Mouse (Mus musculus) midbrain, embryonic 14.5 days (tissue): ENCODE measurements at regions not wholly inside any gene's neighbourhood (a gene's known extent, or its start where the extent isn't known, plus 50 kb on each side); places are given as distances from the start of the nearest gene placed in this dataset.
"Not testable (repeated sequence)": the region's sequence is repeated elsewhere in the genome, so short reads cannot be mapped to it uniquely, and the experiment has no call there.

Source experiments
- ATAC-seq: fragments of 200-750 bp; cut with Nextera tagmentation; 2 replicates; pipeline ENCODE4 v1.8.0; 2017; ENCODE audit warnings: moderate number of reproducible peaks, moderate library complexity; ENCODE audit not compliant: low FRiP score, low TSS enrichment
- DNase-seq: peaks from one replicate; pipeline ENCODE4 v3.0.0-alpha.2; 2015
- H3K27ac ChIP-seq: fragments of 300-500 bp; sonication (generic); replicated peaks from 2 replicates; pipeline ENCODE4 v1.5.1; 2014; ENCODE audit warnings: mild to moderate bottlenecking, low read depth, low read length, moderate library complexity
- H3K27me3 ChIP-seq: fragments of 300-500 bp; sonication (generic); 2 replicates; pipeline ENCODE4 v1.6.1; 2014; ENCODE audit warnings: low read length, control low read depth, mixed read lengths; ENCODE audit not compliant: control insufficient read depth, insufficient read depth
- H3K36me3 ChIP-seq: fragments of 300-500 bp; sonication (generic); 2 replicates; pipeline ENCODE4 v1.6.1; 2014; ENCODE audit warnings: low read length, control low read depth; ENCODE audit not compliant: control insufficient read depth, insufficient read depth
- H3K4me1 ChIP-seq: fragments of 300-500 bp; sonication (generic); 2 replicates; pipeline ENCODE4 v1.6.1; 2014; ENCODE audit warnings: mild to moderate bottlenecking, antibody characterized with exemption, low read length, control low read depth; ENCODE audit not compliant: control insufficient read depth, insufficient read depth
- H3K4me2 ChIP-seq: fragments of 300-500 bp; sonication (generic); 2 replicates; pipeline ENCODE4 v1.6.1; 2014; ENCODE audit warnings: mild to moderate bottlenecking, low read length, moderate library complexity
- H3K4me3 ChIP-seq: fragments of 300-500 bp; sonication (generic); replicated peaks from 2 replicates; pipeline ENCODE4 v1.5.1; 2014; ENCODE audit warnings: low read depth, low read length
- H3K9ac ChIP-seq: fragments of 300-500 bp; sonication (generic); replicated peaks from 2 replicates; pipeline ENCODE4 v1.6.1; 2014; ENCODE audit warnings: mild to moderate bottlenecking, low read length, moderate library complexity
- H3K9me3 ChIP-seq: fragments of 300-500 bp; sonication (generic); 2 replicates; pipeline ENCODE4 v1.6.1; 2016; ENCODE audit warnings: low read length, control low read depth, mixed read lengths; ENCODE audit not compliant: control insufficient read depth
- WGBS: fragments of 180-500 bp; shearing (Covaris S2); extraction: QIAGEN DNeasy Blood & Tissue Kit; methylation state at CpG from one replicate; pipeline ENCODE4 v1.1.7; 2014; 5-methylcytosine and 5-hydroxymethylcytosine counted together

GRCm38 (mm10) chr6:50822236-50823151, 168.3 kb upstream of the Npvf start:
- no peaks in the 10 kb centered on the region for H3K36me3 ChIP-seq
- DNase-seq (peak; percentile 58), ATAC-seq (peak; percentile 35; the same call in 1 of the 2 replicates)
- no peak overlapping the region; the same call in 1 of the 2 replicates for H3K4me2 ChIP-seq
- no peaks in the 10 kb centered on the region for H3K9me3 ChIP-seq
- H3K9ac ChIP-seq, result no peak overlapping the region
- peaks cover 52% of the 10 kb centered on the region for H3K4me1 ChIP-seq
- no peaks in the 10 kb centered on the region for H3K27me3 ChIP-seq
- H3K27ac ChIP-seq, result peak overlapping the region; percentile 85
- WGBS, result 12% methylated on average over 18 of the region's 18 CpGs
- no peak overlapping the region for H3K4me3 ChIP-seq

- peak overlapping the region; percentile 15; the same call in 1 of the 2 replicates for H3K4me2 ChIP-seq
- ATAC-seq (peak; percentile 51; the same call in 1 of the 2 replicates), DNase-seq (peak; percentile 72)
- WGBS, result 4% methylated on average over 18 of the region's 18 CpGs
- H3K4me1 ChIP-seq, result peaks cover 52% of the 10 kb centered on the region
- H3K9me3 ChIP-seq, result no peaks in the 10 kb centered on the region; the same call in 1 of the 2 replicates
- peak overlapping the region; percentile 85 for H3K27ac ChIP-seq
- no peak overlapping the region for H3K4me3 ChIP-seq
- no peaks in the 10 kb centered on the region for H3K36me3 ChIP-seq
- H3K9ac ChIP-seq, result no peak overlapping the region
- H3K27me3 ChIP-seq, result no peaks in the 10 kb centered on the region
Observed at GRCm38 (mm10) chr6:50823220-50823910, 169.1 kb upstream of the Npvf start.

- H3K9ac ChIP-seq, result no peak overlapping the region
- WGBS, result 45% methylated on average over 4 of the region's 4 CpGs
- no peaks in the 10 kb centered on the region; the same call in 1 of the 2 replicates for H3K9me3 ChIP-seq
- H3K27ac ChIP-seq, result no peak overlapping the region
- H3K4me1 ChIP-seq, result peaks cover 49% of the 10 kb centered on the region
- H3K27me3 ChIP-seq, result no peaks in the 10 kb centered on the region
- H3K4me2 ChIP-seq, result no peak overlapping the region
- no peak for DNase-seq
- ATAC-seq, result no peak
- no peak overlapping the region for H3K4me3 ChIP-seq
- H3K36me3 ChIP-seq, result no peaks in the 10 kb centered on the region
Observed at GRCm38 (mm10) chr6:50824466-50824865, 170.2 kb upstream of the Npvf start.

GRCm38 (mm10) chr6:50831725-50832124, 177.5 kb upstream of the Npvf start:
- Histone ChIP-seq H3K9ac (no peak overlapping the region), H3K4me2 (no peak overlapping the region), H3K4me1 (no peaks in the 10 kb centered on the region), H3K4me3 (no peak overlapping the region), H3K36me3 (no peaks in the 10 kb centered on the region), H3K27ac (no peak overlapping the region), H3K9me3 (no peaks in the 10 kb centered on the region; the same call in 1 of the 2 replicates), H3K27me3 (no peaks in the 10 kb centered on the region)
- DNase-seq, result no peak
- ATAC-seq, result no peak
- 84% methylated on average over 5 of the region's 5 CpGs for WGBS

GRCm38 (mm10) chr6:50835997-50836625, 181.9 kb upstream of the Npvf start:
- H3K9me3 ChIP-seq, result no peaks in the 10 kb centered on the region
- H3K4me2 ChIP-seq, result no peak overlapping the region
- H3K4me3 ChIP-seq, result no peak overlapping the region
- 93% methylated on average over 6 of the region's 6 CpGs for WGBS
- H3K36me3 ChIP-seq, result no peaks in the 10 kb centered on the region
- H3K4me1 ChIP-seq, result no peaks in the 10 kb centered on the region
- DNase-seq, result no peak
- no peak for ATAC-seq
- no peak overlapping the region for H3K9ac ChIP-seq
- no peak overlapping the region for H3K27ac ChIP-seq
- no peaks in the 10 kb centered on the region for H3K27me3 ChIP-seq

GRCm38 (mm10) chr6:50840826-50841225, 186.6 kb upstream of the Npvf start:
- H3K4me1 ChIP-seq, result no peaks in the 10 kb centered on the region
- H3K4me3 ChIP-seq, result no peak overlapping the region
- H3K9ac ChIP-seq, result no peak overlapping the region
- no peaks in the 10 kb centered on the region for H3K36me3 ChIP-seq
- no peaks in the 10 kb centered on the region for H3K27me3 ChIP-seq
- ATAC-seq (no peak), DNase-seq (no peak)
- no peaks in the 10 kb centered on the region for H3K9me3 ChIP-seq
- H3K27ac ChIP-seq, result no peak overlapping the region
- H3K4me2 ChIP-seq, result no peak overlapping the region
- WGBS, result 68% methylated on average over 9 of the region's 9 CpGs

- H3K4me1 ChIP-seq, H3K4me2 ChIP-seq, H3K4me3 ChIP-seq, H3K36me3 ChIP-seq, DNase-seq, H3K27me3 ChIP-seq, ATAC-seq, H3K27ac ChIP-seq, H3K9ac ChIP-seq, H3K9me3 ChIP-seq: not testable (repeated sequence)
- 90% methylated on average over 2 of the region's 2 CpGs for WGBS
Observed at GRCm38 (mm10) chr6:50845246-50845645, 191.0 kb upstream of the Npvf start.

- ATAC-seq, result no peak
- H3K27ac ChIP-seq, result no peak overlapping the region
Observed at GRCm38 (mm10) chr6:50846740-50847516, 192.7 kb upstream of the Npvf start.

More at GRCm38 (mm10) chr6:50846740-50847516, 192.7 kb upstream of the Npvf start:
- no peak overlapping the region for H3K4me2 ChIP-seq
- no peaks in the 10 kb centered on the region for H3K27me3 ChIP-seq
- no peaks in the 10 kb centered on the region for H3K36me3 ChIP-seq
- H3K4me3 ChIP-seq, result no peak overlapping the region
- WGBS, result 64% methylated on average over 18 of the region's 18 CpGs
- H3K4me1 ChIP-seq, result no peaks in the 10 kb centered on the region
- H3K9me3 ChIP-seq, result no peaks in the 10 kb centered on the region
- no peak for DNase-seq
- H3K9ac ChIP-seq, result no peak overlapping the region
